Mouse (Mus musculus): ENCODE results near the gene Itgam.

Gene Itgam

GRCm38 (mm10) chr7:128056917-128057444 lies 5.5 kb upstream of the Itgam start:
- DNase-seq (ENCODE audit: low read depth, low spot score): no peak

DNA sequence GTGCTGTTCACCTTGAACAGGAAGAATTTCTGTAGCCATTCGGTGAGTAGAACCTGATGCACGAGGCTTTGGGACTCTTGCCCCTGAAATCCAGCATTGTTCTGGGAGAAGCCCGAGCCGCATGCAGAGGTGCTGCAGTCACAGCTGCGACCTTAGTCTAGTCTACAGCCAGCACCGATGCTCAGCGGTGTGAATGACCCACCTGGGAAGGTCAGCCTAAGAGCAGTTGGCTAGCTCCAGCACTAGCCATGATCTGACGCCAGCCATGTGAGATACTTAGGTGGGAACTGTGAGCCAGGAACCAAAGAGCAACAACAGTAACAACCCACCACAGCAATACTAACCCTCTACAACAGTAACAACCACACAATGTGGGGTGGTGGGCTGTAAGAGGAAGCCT lies 4.6 kb upstream of the Itgam start:
- no peak for DNase-seq (ENCODE audit: low read depth, low spot score)

DNA sequence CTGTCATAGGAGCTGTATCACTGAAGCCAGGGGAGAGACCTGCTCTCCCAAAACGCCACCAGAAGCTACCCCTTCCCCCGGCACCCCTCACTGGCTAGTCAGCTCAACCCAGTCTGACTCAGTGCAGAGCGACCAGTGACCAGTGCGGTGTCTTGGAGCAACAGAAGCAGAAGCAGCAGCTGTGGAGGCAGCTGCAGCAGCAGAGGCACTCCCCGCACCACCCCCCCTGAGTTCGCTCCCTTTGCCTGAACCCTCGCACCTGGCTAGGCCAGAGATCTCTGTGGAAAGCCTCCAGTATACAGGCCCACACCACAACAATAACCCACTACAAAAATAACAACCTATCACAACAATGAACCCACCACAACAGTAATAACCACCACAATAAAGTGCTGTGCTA lies 3.9 kb upstream of the Itgam start:
- no peak for DNase-seq (ENCODE audit: low read depth, low spot score)

- no peak for DNase-seq (ENCODE audit: low read depth, low spot score)
Observed at GRCm38 (mm10) chr7:128059091-128059490, 3.3 kb upstream of the Itgam start.

GRCm38 (mm10) chr7:128063211-128063781 lies 856 bp downstream of the Itgam start:
- DNase-seq (ENCODE audit: low read depth, low spot score): no peak

DNA sequence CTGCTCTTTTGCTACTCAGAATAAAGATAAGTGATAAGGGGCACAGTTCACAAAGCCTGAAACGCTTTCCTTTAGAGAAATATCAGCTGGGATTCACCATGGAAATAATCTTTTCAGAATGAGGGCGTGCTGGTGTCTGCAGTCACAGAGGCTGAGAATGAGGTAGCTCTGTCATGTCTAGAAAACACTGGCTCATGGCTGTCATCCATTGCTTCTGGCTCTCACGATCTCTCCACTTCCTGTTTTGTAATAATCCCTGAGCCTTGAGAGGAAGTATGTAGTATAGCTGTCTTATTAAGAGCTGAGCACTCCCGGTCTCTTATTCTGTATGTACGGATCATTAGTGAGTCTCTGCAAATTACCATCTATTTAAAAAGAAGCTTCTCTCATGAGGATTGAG lies 3.1 kb downstream of the Itgam start:
- DNase-seq (ENCODE audit: low read depth, low spot score): no peak

DNA sequence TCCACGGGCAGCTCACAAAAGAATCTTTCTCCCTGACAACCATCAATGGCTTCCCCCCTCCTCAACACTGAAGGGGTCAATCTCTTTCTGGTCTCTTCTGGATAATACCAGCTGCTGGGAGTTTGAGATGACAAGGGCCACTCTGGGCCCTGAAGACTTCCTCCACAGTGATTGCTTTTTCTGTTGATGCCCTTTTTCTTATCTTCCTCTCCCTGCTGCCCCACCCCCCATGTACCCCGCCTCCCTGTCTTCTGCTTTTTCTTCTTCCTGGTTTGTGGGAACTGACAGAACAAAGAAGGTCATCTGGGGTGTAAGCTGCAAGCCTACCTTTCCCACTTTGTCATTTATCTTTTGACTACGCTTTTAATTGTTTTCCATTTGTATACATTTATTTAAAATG lies 5.4 kb downstream of the Itgam start:
- DNase-seq (ENCODE audit: low read depth, low spot score): no peak

GRCm38 (mm10) chr7:128069844-128070243 lies 7.4 kb downstream of the Itgam start:
- DNase-seq (ENCODE audit: low read depth, low spot score): no peak

DNA sequence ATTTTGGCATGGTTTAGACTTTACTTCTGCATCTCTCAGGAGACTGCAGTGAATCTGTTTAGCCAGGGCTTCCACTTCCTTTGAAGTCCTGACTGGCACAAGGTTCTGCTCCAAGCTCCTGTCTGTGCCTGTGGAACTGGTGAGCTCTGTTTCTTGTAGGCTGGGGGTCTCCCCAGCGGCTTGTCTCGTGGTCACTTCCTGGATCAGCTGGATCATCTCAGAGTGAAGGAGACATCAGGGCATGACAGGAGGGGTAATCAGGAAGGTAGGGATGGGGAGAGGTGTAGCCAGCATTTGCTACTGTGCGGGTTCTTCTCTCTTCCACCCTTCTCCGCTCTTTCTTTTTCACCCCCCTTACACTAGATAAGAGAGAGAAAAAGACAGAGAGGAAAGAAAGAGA lies 9.4 kb downstream of the Itgam start:
- DNase-seq (ENCODE audit: low read depth, low spot score): no peak

- DNase-seq (ENCODE audit: low read depth, low spot score): peak; percentile 92
Observed at GRCm38 (mm10) chr7:128080012-128080411, 17.6 kb downstream of the Itgam start.

DNA sequence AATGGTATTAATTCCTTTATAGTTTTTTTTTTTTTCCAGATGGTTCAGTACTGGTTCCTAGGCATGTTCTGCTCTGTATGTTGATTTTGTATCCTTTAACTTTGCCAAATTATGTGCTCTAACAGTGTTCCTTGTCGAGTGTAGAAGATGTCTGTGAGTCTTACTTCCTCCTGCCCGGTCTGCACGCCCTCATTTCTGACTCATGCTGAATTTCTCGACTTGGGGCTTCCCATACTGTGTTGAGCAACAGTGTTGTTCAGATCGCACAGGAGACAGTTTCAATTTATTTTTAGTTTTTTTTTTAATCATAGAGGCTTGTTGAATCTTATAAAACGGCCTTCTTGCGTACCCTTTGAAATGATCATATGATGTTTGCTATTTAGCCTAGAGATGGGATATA lies 26.7 kb downstream of the Itgam start:
- DNase-seq (ENCODE audit: low read depth, low spot score): no peak

- no peak for DNase-seq (ENCODE audit: low read depth, low spot score)
Observed at GRCm38 (mm10) chr7:128098135-128098534, 35.7 kb downstream of the Itgam start.

GRCm38 (mm10) chr7:128100742-128101357 lies 38.4 kb downstream of the Itgam start:
- no peak for DNase-seq (ENCODE audit: low read depth, low spot score)

DNA sequence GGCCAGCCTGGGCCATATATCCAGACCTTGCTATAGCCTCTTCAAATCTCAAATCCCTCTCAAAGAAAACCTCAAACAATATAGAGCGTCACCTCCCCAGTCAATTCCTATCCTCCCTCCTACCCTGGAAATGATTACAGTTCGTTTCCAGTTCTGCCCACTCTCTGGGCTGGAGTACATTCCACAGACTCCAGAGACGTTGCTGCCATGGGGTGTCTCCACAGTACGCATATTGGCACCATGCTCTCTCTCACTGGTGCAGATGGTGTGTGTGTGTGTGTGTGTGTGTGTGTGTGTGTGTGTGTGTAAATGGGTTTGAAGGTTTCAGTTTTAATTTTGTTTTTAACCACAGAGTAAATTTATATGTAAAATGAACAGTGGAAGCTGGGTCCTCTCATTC lies 42.8 kb downstream of the Itgam start:
- DNase-seq (ENCODE audit: low read depth, low spot score): no peak

- DNase-seq (ENCODE audit: low read depth, low spot score): no peak
Observed at GRCm38 (mm10) chr7:128107462-128107861, 45.0 kb downstream of the Itgam start.

DNA sequence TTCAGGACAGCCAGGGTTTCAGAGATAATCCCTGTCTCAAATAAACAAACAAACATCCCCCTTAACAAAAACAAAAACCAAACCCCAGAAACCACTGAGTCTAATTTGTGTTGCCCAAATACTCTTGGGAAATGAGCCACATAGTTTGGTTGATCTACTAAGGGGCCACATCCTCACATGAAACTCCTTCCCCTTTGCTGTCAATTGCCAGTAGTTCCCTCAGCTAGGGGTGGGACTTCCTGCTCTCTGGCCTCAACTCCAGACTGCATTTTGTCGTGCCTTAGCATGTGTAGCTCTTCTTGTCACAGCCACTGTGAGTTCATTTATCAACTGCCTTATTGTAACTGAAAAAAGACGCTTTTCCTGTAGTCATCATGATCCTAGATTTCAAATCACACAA lies 47.9 kb downstream of the Itgam start:
- no peak for DNase-seq (ENCODE audit: low read depth, low spot score)

DNA sequence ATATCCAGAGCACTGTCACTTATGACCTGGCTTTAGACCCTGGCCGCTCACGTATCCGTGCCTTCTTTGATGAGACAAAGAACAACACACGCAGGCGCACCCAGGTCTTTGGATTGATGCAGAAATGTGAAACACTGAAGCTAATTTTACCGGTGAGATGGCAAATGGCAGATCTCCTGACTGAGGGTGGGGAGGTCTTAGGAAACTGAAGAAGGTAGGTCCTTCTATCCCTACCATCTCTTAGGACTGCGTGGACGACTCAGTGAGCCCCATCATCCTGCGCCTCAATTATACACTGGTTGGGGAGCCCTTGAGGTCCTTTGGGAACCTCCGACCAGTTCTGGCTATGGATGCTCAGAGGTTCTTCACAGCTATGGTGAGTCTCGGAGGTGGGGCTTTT lies 49.7 kb downstream of the Itgam start:
- DNase-seq (ENCODE audit: low read depth, low spot score): no peak

DNA sequence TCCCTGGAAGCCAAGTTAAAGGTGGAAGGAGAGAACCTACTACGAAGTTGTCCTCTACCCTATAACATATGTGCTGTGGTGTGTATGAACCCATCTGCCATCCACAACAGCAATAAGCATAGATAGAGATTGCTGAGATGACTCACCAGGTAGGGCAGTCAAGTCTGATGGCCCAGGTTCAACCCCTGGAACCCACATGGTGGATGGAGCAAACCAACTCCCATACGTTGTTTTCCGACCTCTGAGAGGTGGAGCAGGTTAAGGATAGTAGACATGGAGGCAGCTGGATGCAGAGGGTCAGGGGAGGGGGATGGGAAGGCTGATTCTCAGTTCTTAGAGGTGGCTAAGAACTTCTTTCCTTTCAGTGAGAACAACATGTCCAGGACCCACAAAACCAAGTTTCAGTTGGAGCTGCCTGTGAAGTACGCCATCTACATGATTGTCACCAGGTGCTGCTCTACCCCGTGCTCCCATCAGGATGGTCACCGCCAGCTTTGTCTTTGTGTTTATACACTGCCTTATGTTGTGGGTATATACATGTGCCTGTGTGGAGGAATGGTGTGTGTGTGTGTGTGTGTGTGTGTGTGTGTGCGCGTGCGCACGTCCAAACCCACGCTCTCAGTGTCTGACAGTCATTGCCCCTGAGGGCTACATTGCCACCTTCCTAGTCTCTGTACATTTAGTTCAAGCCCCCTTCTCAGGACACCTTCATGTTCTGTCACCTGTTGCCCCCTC lies 52.1 kb downstream of the Itgam start:
- DNase-seq (ENCODE audit: low read depth, low spot score): no peak

DNA sequence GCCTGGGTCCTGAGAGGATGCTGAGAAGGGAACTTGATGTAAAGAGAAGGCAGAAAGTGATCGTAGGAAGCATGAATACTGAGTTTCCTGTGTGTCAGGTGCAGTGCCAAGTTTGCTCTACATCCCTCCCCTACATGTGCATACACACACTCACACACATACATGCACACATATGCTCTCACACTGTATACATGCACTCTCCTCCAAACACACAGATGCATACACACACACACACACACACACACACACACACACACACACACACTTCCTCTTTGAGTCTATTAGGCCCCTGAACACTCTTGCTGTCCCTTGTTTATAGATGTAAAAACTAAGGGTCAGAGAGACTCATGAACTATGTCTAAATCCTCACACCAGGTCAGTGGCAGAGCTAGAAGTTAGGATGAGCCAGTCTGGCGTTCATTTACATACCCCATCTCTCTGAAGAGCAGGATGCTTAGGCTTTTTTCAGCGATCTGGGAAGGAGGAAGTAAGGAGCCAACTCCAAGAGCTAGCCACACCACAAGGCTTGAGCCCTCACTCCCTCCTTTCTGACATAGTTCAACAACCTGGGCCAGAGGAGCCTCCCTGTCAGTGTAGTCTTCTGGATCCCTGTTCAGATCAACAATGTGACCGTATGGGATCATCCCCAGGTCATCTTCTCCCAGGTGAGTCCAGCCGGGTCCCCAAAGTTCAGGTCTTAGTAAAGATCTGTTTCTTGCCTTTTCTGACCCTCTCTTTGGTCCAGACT lies 52.9 kb downstream of the Itgam start:
- DNase-seq (ENCODE audit: low read depth, low spot score): no peak

DNA sequence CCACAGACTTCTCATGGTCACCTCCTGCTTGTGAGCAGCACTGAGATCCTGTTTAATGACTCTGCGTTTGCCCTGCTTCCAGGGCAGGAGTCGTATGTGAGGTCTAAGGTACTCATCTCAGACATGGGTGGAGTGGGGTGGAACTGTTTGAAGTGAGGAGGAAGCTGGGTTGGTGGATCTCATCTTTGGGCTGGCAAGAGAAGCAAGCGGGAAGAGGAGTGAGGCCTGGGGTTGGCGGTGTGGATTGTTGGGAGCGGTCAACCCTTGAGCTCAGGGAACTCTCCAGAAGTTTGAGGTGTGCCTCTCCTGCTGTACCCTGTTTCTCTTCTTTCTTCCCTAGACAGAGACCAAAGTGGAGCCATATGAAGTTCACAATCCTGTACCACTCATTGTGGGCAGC lies 54.0 kb downstream of the Itgam start:
- no peak for DNase-seq (ENCODE audit: low read depth, low spot score)

- no peak for DNase-seq (ENCODE audit: low read depth, low spot score)
Observed at GRCm38 (mm10) chr7:128119726-128120490, 57.5 kb downstream of the Itgam start.
